Mouse (Mus musculus): ENCODE data around the gene Sv2b. TPM values are rescaled to one million over a fixed set of nuclear protein-coding genes. Genes with fewer than 3 reads are reported as not detected.

Sv2b gene
- polyA plus RNA-seq, 1 experiment from 2014 or later, result 0.41 TPM

GRCm38 (mm10) chr7:75265241-75265640 is 43.8 kb downstream of the Sv2b start:
- Histone ChIP-seq H3K9me3 (no peaks in the 10 kb centered on the region), H3K27me3 (replicated peaks) (no peaks in the 10 kb centered on the region), H3K4me1 (no peaks in the 10 kb centered on the region), H3K4me2 (no peak overlapping the region), H3K9ac (no peak overlapping the region), H3K27ac (replicated peaks) (no peak overlapping the region), H3K4me3 (no peak overlapping the region), H3K36me3 (no peaks in the 10 kb centered on the region)
- 61% methylated on average over 4 of the region's 4 CpGs for whole genome bisulfite sequencing
- no peak for ATAC-seq (ENCODE audit: extremely low read depth, insufficient number of reproducible peaks, low FRiP score, low TSS enrichment)

- no peak overlapping the region for H3K27ac ChIP-seq (replicated peaks)
- no peaks in the 10 kb centered on the region for H3K27me3 ChIP-seq (replicated peaks)
- WGBS, result 75% methylated on average over 3 of the region's 3 CpGs
- no peak overlapping the region for H3K4me2 ChIP-seq
- ATAC-seq (ENCODE audit: extremely low read depth, insufficient number of reproducible peaks, low FRiP score, low TSS enrichment), result no peak
- H3K9me3 ChIP-seq, result no peaks in the 10 kb centered on the region
- H3K9ac ChIP-seq, result no peak overlapping the region
- no peaks in the 10 kb centered on the region for H3K36me3 ChIP-seq
- no peak overlapping the region for H3K4me3 ChIP-seq
- H3K4me1 ChIP-seq, result no peaks in the 10 kb centered on the region
These were observed 49.1 kb downstream of the Sv2b start for GRCm38 (mm10) chr7:75259945-75260344.

- no peak overlapping the region for H3K4me2 ChIP-seq
- no peaks in the 10 kb centered on the region for H3K36me3 ChIP-seq
- no peak overlapping the region for H3K4me3 ChIP-seq
- no peaks in the 10 kb centered on the region for H3K4me1 ChIP-seq
- WGBS, result 81% methylated on average over 8 of the region's 8 CpGs
- no peak overlapping the region for H3K9ac ChIP-seq
- no peak for ATAC-seq (ENCODE audit: extremely low read depth, insufficient number of reproducible peaks, low FRiP score, low TSS enrichment)
- H3K9me3 ChIP-seq, result no peaks in the 10 kb centered on the region
- no peaks in the 10 kb centered on the region for H3K27me3 ChIP-seq (replicated peaks)
- no peak overlapping the region for H3K27ac ChIP-seq (replicated peaks)
These were observed 55.3 kb downstream of the Sv2b start for GRCm38 (mm10) chr7:75253611-75254250.

- no peak overlapping the region for H3K27ac ChIP-seq (replicated peaks)
- H3K4me1 ChIP-seq, result no peaks in the 10 kb centered on the region
- WGBS, result 69% methylated on average over 8 of the region's 8 CpGs
- no peaks in the 10 kb centered on the region for H3K36me3 ChIP-seq
- no peaks in the 10 kb centered on the region for H3K27me3 ChIP-seq (replicated peaks)
- no peak overlapping the region for H3K4me2 ChIP-seq
- no peak for ATAC-seq (ENCODE audit: extremely low read depth, insufficient number of reproducible peaks, low FRiP score, low TSS enrichment)
- no peak overlapping the region for H3K9ac ChIP-seq
- no peaks in the 10 kb centered on the region for H3K9me3 ChIP-seq
- H3K4me3 ChIP-seq, result no peak overlapping the region
These were observed 68.1 kb downstream of the Sv2b start for GRCm38 (mm10) chr7:75240754-75241507.

GRCm38 (mm10) chr7:75236386-75236785 is 72.7 kb downstream of the Sv2b start:
- H3K27ac ChIP-seq (replicated peaks), result no peak overlapping the region
- no peaks in the 10 kb centered on the region for H3K27me3 ChIP-seq (replicated peaks)
- no peak for ATAC-seq (ENCODE audit: extremely low read depth, insufficient number of reproducible peaks, low FRiP score, low TSS enrichment)
- no peak overlapping the region for H3K4me2 ChIP-seq
- no peaks in the 10 kb centered on the region for H3K36me3 ChIP-seq
- no peak overlapping the region for H3K9ac ChIP-seq
- no peak overlapping the region for H3K4me3 ChIP-seq
- WGBS, result 75% methylated on average over 1 of the region's 1 CpGs
- no peaks in the 10 kb centered on the region for H3K9me3 ChIP-seq
- no peaks in the 10 kb centered on the region for H3K4me1 ChIP-seq

GRCm38 (mm10) chr7:75224206-75224605 is 84.9 kb downstream of the Sv2b start:
- Histone ChIP-seq H3K4me3 (no peak overlapping the region), H3K9ac (no peak overlapping the region), H3K4me1 (peaks cover 4% of the 10 kb centered on the region; the same call in 1 of the 2 replicates), H3K9me3 (peaks cover 10% of the 10 kb centered on the region), H3K4me2 (no peak overlapping the region), H3K27ac (replicated peaks) (no peak overlapping the region), H3K36me3 (no peaks in the 10 kb centered on the region), H3K27me3 (replicated peaks) (no peaks in the 10 kb centered on the region)
- no peak for ATAC-seq (ENCODE audit: extremely low read depth, insufficient number of reproducible peaks, low FRiP score, low TSS enrichment)
- 89% methylated on average over 4 of the region's 4 CpGs for WGBS

GRCm38 (mm10) chr7:75222704-75223431 is 86.2 kb downstream of the Sv2b start:
- no peak overlapping the region for H3K4me3 ChIP-seq
- 57% methylated on average over 7 of the region's 7 CpGs for WGBS
- peaks cover 4% of the 10 kb centered on the region; the same call in 1 of the 2 replicates for H3K4me1 ChIP-seq
- no peaks in the 10 kb centered on the region for H3K27me3 ChIP-seq (replicated peaks)
- no peak for ATAC-seq (ENCODE audit: extremely low read depth, insufficient number of reproducible peaks, low FRiP score, low TSS enrichment)
- H3K27ac ChIP-seq (replicated peaks), result no peak overlapping the region
- H3K9ac ChIP-seq, result no peak overlapping the region
- no peak overlapping the region for H3K4me2 ChIP-seq
- peaks cover 15% of the 10 kb centered on the region for H3K9me3 ChIP-seq
- H3K36me3 ChIP-seq, result no peaks in the 10 kb centered on the region

- Histone ChIP-seq H3K9ac (no peak overlapping the region), H3K9me3 (peaks cover 12% of the 10 kb centered on the region; the same call in 1 of the 2 replicates), H3K36me3 (no peaks in the 10 kb centered on the region), H3K27ac (replicated peaks) (no peak overlapping the region), H3K4me1 (peaks cover 4% of the 10 kb centered on the region; the same call in 1 of the 2 replicates), H3K27me3 (replicated peaks) (no peaks in the 10 kb centered on the region), H3K4me2 (no peak overlapping the region), H3K4me3 (no peak overlapping the region)
- 8% methylated on average over 1 of the region's 1 CpGs for WGBS
- ATAC-seq (ENCODE audit: extremely low read depth, insufficient number of reproducible peaks, low FRiP score, low TSS enrichment), result no peak
These were observed 88.3 kb downstream of the Sv2b start for GRCm38 (mm10) chr7:75220786-75221185.

GRCm38 (mm10) chr7:75220296-75220695 is 88.8 kb downstream of the Sv2b start:
- peaks cover 12% of the 10 kb centered on the region; the same call in 1 of the 2 replicates for H3K9me3 ChIP-seq
- H3K4me1 ChIP-seq, result peaks cover 4% of the 10 kb centered on the region; the same call in 1 of the 2 replicates
- H3K9ac ChIP-seq, result no peak overlapping the region
- no peak for ATAC-seq (ENCODE audit: extremely low read depth, insufficient number of reproducible peaks, low FRiP score, low TSS enrichment)
- H3K4me3 ChIP-seq, result no peak overlapping the region
- no peaks in the 10 kb centered on the region for H3K36me3 ChIP-seq
- H3K27me3 ChIP-seq (replicated peaks), result no peaks in the 10 kb centered on the region
- no peak overlapping the region for H3K4me2 ChIP-seq
- no peak overlapping the region for H3K27ac ChIP-seq (replicated peaks)

- no peak for ATAC-seq (ENCODE audit: extremely low read depth, insufficient number of reproducible peaks, low FRiP score, low TSS enrichment)
- 78% methylated on average over 7 of the region's 7 CpGs for WGBS
These were observed 92.9 kb downstream of the Sv2b start for GRCm38 (mm10) chr7:75216180-75216579.

GRCm38 (mm10) chr7:75209221-75209641 is 99.8 kb downstream of the Sv2b start:
- Histone ChIP-seq H3K9ac (no peak overlapping the region), H3K9me3 (no peaks in the 10 kb centered on the region), H3K36me3 (no peaks in the 10 kb centered on the region), H3K27me3 (replicated peaks) (no peaks in the 10 kb centered on the region), H3K4me1 (peaks cover 9% of the 10 kb centered on the region; the same call in 1 of the 2 replicates), H3K27ac (replicated peaks) (no peak overlapping the region), H3K4me3 (no peak overlapping the region), H3K4me2 (no peak overlapping the region)
- no peak for ATAC-seq (ENCODE audit: extremely low read depth, insufficient number of reproducible peaks, low FRiP score, low TSS enrichment)
- WGBS, result 65% methylated on average over 4 of the region's 4 CpGs

More at GRCm38 (mm10) chr7:75216180-75216579, 92.9 kb downstream of the Sv2b start:
- Histone ChIP-seq H3K4me3 (no peak overlapping the region), H3K27me3 (replicated peaks) (no peaks in the 10 kb centered on the region), H3K36me3 (no peaks in the 10 kb centered on the region), H3K27ac (replicated peaks) (no peak overlapping the region), H3K4me2 (no peak overlapping the region), H3K4me1 (peaks cover 10% of the 10 kb centered on the region; the same call in 1 of the 2 replicates), H3K9ac (no peak overlapping the region), H3K9me3 (peaks cover 12% of the 10 kb centered on the region; the same call in 1 of the 2 replicates)

All from heart, embryonic 13.5 days (tissue).